ENCODE assay signal across 8 mouse cellular contexts in genomic region chr3:69319061-69319720, GRCm38 (mm10). TPM values are rescaled to one million over a fixed set of nuclear protein-coding genes. Genes with fewer than 3 reads are reported as not detected.
DNase-seq lines count a peak whose midpoint lies in the region; ATAC-seq and TF ChIP-seq lines count a peak whose summit lies in the region.

No protein-coding gene starts in this region.

- peak overlapping the region; percentile 94 for H3K4me3 ChIP-seq in layer of hippocampus, adult 2 months
- peak overlapping the region; percentile 79 for H3K4me3 ChIP-seq in embryonic facial prominence, embryonic 14.5 days (ENCODE audit: low read depth, low read length)
- peak overlapping the region; percentile 66 for H3K4me3 ChIP-seq in intestine, postnatal 0 days (ENCODE audit: low read depth, low read length)
- H3K4me3 ChIP-seq in neural tube, embryonic 12.5 days: peak overlapping the region; percentile 69

- H3K4me1 ChIP-seq in embryonic facial prominence, embryonic 14.5 days (ENCODE audit: control insufficient read depth, insufficient read depth, low read length): peaks cover 15% of the 10 kb centered on the region
- peaks cover 8% of the 10 kb centered on the region for H3K4me1 ChIP-seq in intestine, postnatal 0 days (replicated peaks; ENCODE audit: control insufficient read depth, insufficient read depth, low read length)
- peaks cover 18% of the 10 kb centered on the region for H3K4me1 ChIP-seq in neural tube, embryonic 12.5 days

- no peak for DNase-seq in layer of hippocampus, adult 2 months (ENCODE audit: low spot score in 2 of 2)
- DNase-seq in layer of hippocampus, postnatal 25 days (ENCODE audit: extremely low spot score in 1 of 2, low spot score in 1 of 2): no peak
- no peak for DNase-seq in embryonic facial prominence, embryonic 14.5 days (ENCODE audit: low spot score)
- DNase-seq in left cerebral cortex, postnatal 10 days (ENCODE audit: extremely low spot score in 1 of 2, low spot score in 2 of 2): no peak
- no peak for DNase-seq in embryo, embryonic 9.5 days (ENCODE audit: extremely low spot score)
- no peak for DNase-seq in cerebellum, adult 11 months

- WGBS in embryonic facial prominence, embryonic 14.5 days: 77% methylated on average over 6 of the region's 6 CpGs
- WGBS in intestine, postnatal 0 days: 56% methylated on average over 6 of the region's 6 CpGs
- WGBS in neural tube, embryonic 12.5 days: 85% methylated on average over 6 of the region's 6 CpGs

- peak overlapping the region; percentile 87 for H3K4me2 ChIP-seq in embryonic facial prominence, embryonic 14.5 days (ENCODE audit: low read depth, low read length)
- peak overlapping the region; percentile 98 for H3K4me2 ChIP-seq in intestine, postnatal 0 days (replicated peaks; ENCODE audit: low read depth)
- H3K4me2 ChIP-seq in neural tube, embryonic 12.5 days (replicated peaks): peak overlapping the region; percentile 95

- no peak overlapping the region for H3K27ac ChIP-seq in layer of hippocampus, adult 2 months
- H3K27ac ChIP-seq in embryonic facial prominence, embryonic 14.5 days (replicated peaks; ENCODE audit: low read depth, low read length): no peak overlapping the region
- H3K27ac ChIP-seq in intestine, postnatal 0 days (ENCODE audit: low read depth, low read length): no peak overlapping the region
- no peak overlapping the region for H3K27ac ChIP-seq in neural tube, embryonic 12.5 days

- H3K9ac ChIP-seq in embryonic facial prominence, embryonic 14.5 days (ENCODE audit: low read depth, low read length): no peak overlapping the region
- H3K9ac ChIP-seq in intestine, postnatal 0 days (ENCODE audit: low read depth, low read length): no peak overlapping the region
- H3K9ac ChIP-seq in neural tube, embryonic 12.5 days: peak overlapping the region; percentile 86; the same call in 1 of the 2 replicates

- H3K9me3 ChIP-seq in embryonic facial prominence, embryonic 14.5 days (ENCODE audit: control insufficient read depth, low read length): no peaks in the 10 kb centered on the region
- no peaks in the 10 kb centered on the region for H3K9me3 ChIP-seq in intestine, postnatal 0 days (ENCODE audit: control insufficient read depth)
- no peaks in the 10 kb centered on the region for H3K9me3 ChIP-seq in neural tube, embryonic 12.5 days

- peaks cover 12% of the 10 kb centered on the region for H3K27me3 ChIP-seq in embryonic facial prominence, embryonic 14.5 days (replicated peaks; ENCODE audit: control insufficient read depth, insufficient read depth, low read length)
- H3K27me3 ChIP-seq in intestine, postnatal 0 days (replicated peaks; ENCODE audit: control insufficient read depth, insufficient read depth, low read length): peaks cover 19% of the 10 kb centered on the region; the same call in 1 of the 2 replicates
- no peaks in the 10 kb centered on the region for H3K27me3 ChIP-seq in neural tube, embryonic 12.5 days (replicated peaks)

- no peak for ATAC-seq in embryonic facial prominence, embryonic 14.5 days (ENCODE audit: low read depth)
- ATAC-seq in intestine, postnatal 0 days: no peak
- ATAC-seq in neural tube, embryonic 12.5 days (ENCODE audit: low FRiP score, low read depth): no peak

- TF ChIP-seq CTCF in layer of hippocampus, adult 2 months (conservative IDR thresholded peaks at IDR 0.05): no peak
- TF ChIP-seq CTCF in intestine, postnatal 0 days (IDR thresholded peaks at IDR 0.05; ENCODE audit: low read depth): no peak

- intact Hi-C loops in left cerebral cortex, postnatal 10 days (cut with DNase I): loop anchor here (5.0 kb wide), 1 partner anchor 62 kb away; no protein-coding TSS in a partner anchor

- no peaks in the 10 kb centered on the region for H3K36me3 ChIP-seq in embryonic facial prominence, embryonic 14.5 days (ENCODE audit: control insufficient read depth, insufficient read depth, low read length)
- H3K36me3 ChIP-seq in intestine, postnatal 0 days (ENCODE audit: control insufficient read depth, insufficient read depth): no peaks in the 10 kb centered on the region
- H3K36me3 ChIP-seq in neural tube, embryonic 12.5 days: no peaks in the 10 kb centered on the region

RNA-seq across cellular contexts. Expression of gene Ppm1l, which starts 2.5 kb away (rescaled TPM):
- 10 to 100 TPM; 49.7 to 51.1 TPM for total RNA-seq in layer of hippocampus, adult 2 months (2021)
- 10 to 100 TPM; 45.9 to 55.1 TPM for total RNA-seq in layer of hippocampus, postnatal 25 days (2021)
- 9.1 and 10.9 TPM in 2 replicates for polyA plus RNA-seq in embryonic facial prominence, embryonic 14.5 days (2014; fragmentation: Nextera tagmentation; extraction: Ambion mirVana)
- polyA plus RNA-seq in intestine, postnatal 0 days (2015; fragmentation: Nextera tagmentation; extraction: Ambion mirVana): 2.8 and 3.0 TPM in 2 replicates
- 26.0 and 27.8 TPM in 2 replicates for polyA plus RNA-seq in neural tube, embryonic 12.5 days (2016; fragmentation: Nextera tagmentation; extraction: Ambion mirVana)
- 10 to 100 TPM; 70.7 to 73.3 TPM for total RNA-seq in left cerebral cortex, postnatal 10 days (2021)
